Mouse (Mus musculus) spleen, adult 2 months (tissue): ENCODE measurements around the gene Gm20388. TPM values are rescaled to one million over a fixed set of nuclear protein-coding genes. Genes with fewer than 3 reads are reported as not detected.

Experiments used
- DNase-seq, 2 experiments: peaks; one replicate each; pipeline versions ENCODE4 v3.0.0 to v3.0.0-alpha.2; 2012 to 2021; ENCODE audit warnings: low spot score in 2 of 2, low read depth in 1 of 2
- H3K27ac ChIP-seq: fragments of 200-500 bp; 2 replicates; pipeline ENCODE4 v1.5.1; 2012; ENCODE audit warnings: low read length, inconsistent platforms; ENCODE audit not compliant: insufficient read depth
- H3K27me3 ChIP-seq: fragments of 200-500 bp; 2 replicates; pipeline ENCODE4 v1.6.1; 2012; ENCODE audit warnings: mild to moderate bottlenecking, moderate library complexity, low read length, inconsistent platforms; ENCODE audit not compliant: control insufficient read depth, insufficient read depth
- H3K36me3 ChIP-seq: fragments of 200-500 bp; 2 replicates; pipeline ENCODE4 v1.6.1; 2012; ENCODE audit warnings: mild to moderate bottlenecking, low read length, inconsistent platforms; ENCODE audit not compliant: control insufficient read depth, insufficient read depth
- H3K4me1 ChIP-seq: fragments of 200-500 bp; 2 replicates; pipeline ENCODE4 v1.6.1; 2011; ENCODE audit warnings: inconsistent platforms; ENCODE audit not compliant: control insufficient read depth, insufficient read depth, insufficient read length
- H3K4me3 ChIP-seq: fragments of 200-500 bp; 2 replicates; pipeline ENCODE4 v1.5.1; 2011; ENCODE audit warnings: mild to moderate bottlenecking, inconsistent platforms; ENCODE audit not compliant: insufficient read depth, insufficient read length; ENCODE audit errors: extremely low read depth
- CTCF ChIP-seq: fragments of 200-500 bp; IDR thresholded peaks from 2 replicates; pipeline ENCODE4 v1.5.1; 2011; ENCODE audit warnings: mild to moderate bottlenecking, inconsistent platforms; ENCODE audit not compliant: insufficient read depth, insufficient read length, insufficient replicate concordance; ENCODE audit errors: extremely low read depth
- POLR2A ChIP-seq: fragments of 200-500 bp; IDR thresholded peaks from 2 replicates; pipeline ENCODE4 v1.6.1; 2011; ENCODE audit warnings: low read depth, low read length, inconsistent platforms
- WGBS: fragments of 180-500 bp; shearing (Covaris S2); methylation state at CpG from one replicate; pipeline ENCODE4 v1.1.7; 2018; 5-methylcytosine and 5-hydroxymethylcytosine counted together
- polyA plus RNA-seq: library from polyadenylated mRNA; depleted of rRNA; stranded (reverse); fragments of >200 nt; gene quantifications from 2 replicates; pipeline ENCODE4 v1.2.3, GENCODE M21; 2012

The Gm20388 gene
- polyA plus RNA-seq, 1 experiment: 26.1 TPM

GRCm38 (mm10) chr8:123840578-123841345 lies 3930.1 kb downstream of the Gm20388 start:
- DNase-seq: peak in 1 of 2 experiments; percentile 1
- H3K27me3 ChIP-seq: no peaks in the 10 kb centered on the region
- no peak overlapping the region for H3K27ac ChIP-seq
- H3K4me1 ChIP-seq: no peaks in the 10 kb centered on the region
- TF ChIP-seq CTCF (no peak), POLR2A (no peak)
- 94% methylated on average over 15 of the region's 15 CpGs for WGBS
- H3K36me3 ChIP-seq: no peaks in the 10 kb centered on the region; the same call in 1 of the 2 replicates
- no peak overlapping the region for H3K4me3 ChIP-seq

GRCm38 (mm10) chr8:123842086-123842485 lies 3931.4 kb downstream of the Gm20388 start:
- H3K4me3 ChIP-seq: no peak overlapping the region
- no peaks in the 10 kb centered on the region for H3K27me3 ChIP-seq
- H3K27ac ChIP-seq: no peak overlapping the region
- no peaks in the 10 kb centered on the region for H3K4me1 ChIP-seq
- no peak for DNase-seq
- 91% methylated on average over 12 of the region's 12 CpGs for WGBS
- TF ChIP-seq CTCF (no peak), POLR2A (no peak)
- no peaks in the 10 kb centered on the region; the same call in 1 of the 2 replicates for H3K36me3 ChIP-seq

DNA sequence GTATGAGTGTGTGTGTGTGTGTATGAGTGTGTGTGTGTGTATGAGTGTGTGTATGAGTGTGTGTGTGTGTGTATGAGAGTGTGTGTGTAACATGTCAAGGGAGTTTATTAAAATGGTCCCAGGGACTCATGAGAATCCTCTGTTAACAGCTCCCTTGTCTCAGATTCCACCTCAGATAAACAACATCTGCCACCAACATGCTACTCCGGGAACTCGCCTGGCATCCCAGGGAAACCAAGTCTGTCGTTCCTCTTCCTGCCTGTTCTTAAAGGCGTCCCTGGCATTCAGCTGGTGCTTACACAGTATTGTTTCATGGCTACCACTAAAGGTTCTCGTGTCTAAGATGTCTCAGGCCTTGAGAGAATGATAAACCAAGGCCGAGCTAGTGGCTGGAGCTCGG lies 3933.7 kb downstream of the Gm20388 start:
- 88% methylated on average over 7 of the region's 7 CpGs for WGBS
- Histone ChIP-seq H3K27ac (no peak overlapping the region), H3K36me3 (no peaks in the 10 kb centered on the region; the same call in 1 of the 2 replicates), H3K27me3 (no peaks in the 10 kb centered on the region), H3K4me3 (no peak overlapping the region), H3K4me1 (no peaks in the 10 kb centered on the region)
- TF ChIP-seq POLR2A (no peak), CTCF (no peak)
- DNase-seq: no peak

DNA sequence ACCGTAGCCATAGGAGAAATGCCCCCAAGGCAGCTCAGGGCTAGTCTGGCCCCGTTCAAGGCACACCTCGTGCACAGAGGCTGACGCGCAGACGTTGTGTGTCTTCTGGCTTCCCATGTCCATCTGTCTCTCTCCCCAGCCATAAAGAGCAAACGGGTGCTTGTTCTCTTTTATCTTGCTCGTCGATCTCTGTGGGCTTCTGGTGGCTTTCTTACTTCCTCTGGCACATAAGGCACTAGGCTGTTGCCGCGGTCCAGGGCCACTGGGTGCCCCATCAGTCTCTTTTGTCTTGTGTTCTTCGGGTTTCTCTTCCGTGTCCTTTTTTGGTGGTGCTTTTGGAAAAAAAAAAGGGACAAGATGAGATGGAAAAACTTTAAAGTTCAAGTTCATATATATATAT lies 3934.5 kb downstream of the Gm20388 start:
- 23% methylated on average over 13 of the region's 13 CpGs for WGBS
- Histone ChIP-seq H3K4me1 (no peaks in the 10 kb centered on the region), H3K36me3 (no peaks in the 10 kb centered on the region; the same call in 1 of the 2 replicates), H3K4me3 (no peak overlapping the region), H3K27ac (no peak overlapping the region), H3K27me3 (no peaks in the 10 kb centered on the region)
- DNase-seq: no peak
- no peak for TF ChIP-seq POLR2A
- TF ChIP-seq CTCF: no peak

DNA sequence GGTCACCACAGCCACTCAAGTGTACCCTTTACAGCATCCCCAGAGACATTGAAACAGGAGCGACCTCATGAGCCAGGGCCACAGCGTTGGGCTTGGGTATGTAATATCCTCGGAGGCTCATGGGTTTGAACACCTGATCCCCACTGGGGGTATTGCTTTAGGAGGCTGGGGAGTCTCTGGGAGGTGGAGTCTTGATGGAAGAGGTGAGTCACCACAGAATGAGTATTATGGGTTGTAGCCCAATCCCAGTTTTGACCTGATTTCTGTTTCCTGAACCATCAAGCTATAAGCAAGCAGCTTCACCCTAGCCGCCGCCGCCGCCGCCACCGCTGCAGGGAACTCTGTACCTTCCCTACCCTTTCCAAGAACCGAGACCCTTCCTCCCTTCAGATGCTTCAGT lies 3935.3 kb downstream of the Gm20388 start:
- no peak overlapping the region for H3K27ac ChIP-seq
- no peak for DNase-seq
- no peak overlapping the region for H3K4me3 ChIP-seq
- no peaks in the 10 kb centered on the region for H3K27me3 ChIP-seq
- TF ChIP-seq POLR2A (no peak), CTCF (no peak)
- no peaks in the 10 kb centered on the region for H3K4me1 ChIP-seq
- H3K36me3 ChIP-seq: no peaks in the 10 kb centered on the region; the same call in 1 of the 2 replicates
- 89% methylated on average over 10 of the region's 10 CpGs for WGBS

DNA sequence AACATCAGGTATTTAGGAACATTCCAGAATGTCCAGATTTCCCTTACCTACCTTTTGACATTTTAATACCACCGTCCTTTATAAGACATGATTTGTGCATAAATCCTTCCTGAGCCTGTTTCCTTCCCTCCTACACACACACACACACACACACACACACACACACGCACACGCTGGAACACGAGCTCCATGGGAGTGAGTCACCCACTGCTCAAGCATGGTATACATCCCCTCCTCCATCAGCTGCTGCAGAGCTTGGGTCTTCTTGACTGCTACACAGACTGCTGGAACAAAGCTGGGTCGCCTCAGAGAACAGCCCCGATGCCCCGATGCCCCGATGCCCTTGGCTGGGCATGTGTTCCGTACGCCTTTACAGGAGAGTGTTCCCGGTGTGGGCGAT lies 3935.9 kb downstream of the Gm20388 start:
- H3K36me3 ChIP-seq: no peaks in the 10 kb centered on the region; the same call in 1 of the 2 replicates
- WGBS: 90% methylated on average over 12 of the region's 12 CpGs
- DNase-seq: no peak

DNA sequence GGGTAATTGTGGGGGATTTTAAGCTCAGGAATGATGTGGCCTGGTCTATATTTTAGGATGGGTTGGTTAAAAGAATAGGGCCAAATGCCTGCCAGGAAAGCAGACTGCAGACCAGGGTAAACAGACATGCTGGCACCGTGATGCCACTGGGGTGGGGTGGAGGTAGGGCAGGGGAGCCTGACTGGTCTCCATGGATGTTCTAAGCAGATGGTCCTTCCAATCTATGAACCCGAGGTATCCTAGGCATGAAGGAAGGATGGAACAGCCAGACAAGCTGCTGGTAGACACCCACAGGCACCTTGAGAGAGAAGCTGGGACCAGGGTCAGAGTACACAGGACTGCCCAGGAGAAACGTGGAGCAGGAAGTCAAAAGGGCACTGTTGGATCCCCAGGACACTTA lies 3936.9 kb downstream of the Gm20388 start:
- 70% methylated on average over 3 of the region's 3 CpGs for WGBS
- TF ChIP-seq CTCF (no peak), POLR2A (no peak)
- Histone ChIP-seq H3K27ac (no peak overlapping the region), H3K4me1 (no peaks in the 10 kb centered on the region), H3K36me3 (no peaks in the 10 kb centered on the region), H3K27me3 (no peaks in the 10 kb centered on the region), H3K4me3 (no peak overlapping the region)
- no peak for DNase-seq

More for the DNA sequence above, 3935.9 kb downstream of the Gm20388 start:
- no peaks in the 10 kb centered on the region for H3K4me1 ChIP-seq
- H3K4me3 ChIP-seq: no peak overlapping the region
- H3K27ac ChIP-seq: no peak overlapping the region
- TF ChIP-seq CTCF (no peak), POLR2A (no peak)
- H3K27me3 ChIP-seq: no peaks in the 10 kb centered on the region
